Mouse (Mus musculus): ENCODE measurements around the gene Treml4. TPM values are rescaled to one million over a fixed set of nuclear protein-coding genes. Genes with fewer than 3 reads are reported as not detected.

Gene Treml4
- polyA plus RNA-seq, 1 experiment = 0.16 TPM

DNA sequence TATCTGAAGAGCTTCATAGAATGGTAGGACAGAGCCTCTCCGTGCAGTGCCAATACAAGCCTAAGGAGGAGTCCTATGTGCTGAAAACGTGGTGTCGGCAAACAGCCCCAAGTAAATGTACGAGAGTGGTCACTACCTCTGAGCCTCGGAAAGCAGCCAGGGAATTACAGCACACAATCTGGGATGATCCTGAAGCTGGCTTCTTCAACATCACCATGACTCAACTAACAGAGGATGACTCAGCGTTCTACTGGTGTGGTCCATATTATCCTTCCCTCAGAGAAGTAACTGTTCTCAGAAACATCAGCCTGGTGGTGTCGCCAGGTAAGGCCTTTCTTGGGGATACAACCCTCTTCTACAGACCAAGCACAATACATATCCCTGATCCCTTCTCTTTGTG, 567 bp downstream of the Treml4 start:
- Histone ChIP-seq H3K4me3 (ENCODE audit: control insufficient read depth, low read depth, low read length) (no peak overlapping the region), H3K4me1 (ENCODE audit: control insufficient read depth, insufficient read depth, low read length) (no peaks in the 10 kb centered on the region), H3K27ac (ENCODE audit: control insufficient read depth, insufficient read depth, low read depth, low read length) (no peak overlapping the region), H3K27me3 (ENCODE audit: control insufficient read depth, insufficient read depth, low read length) (no peaks in the 10 kb centered on the region), H3K36me3 (ENCODE audit: control insufficient read depth, insufficient read depth, low read length) (no peaks in the 10 kb centered on the region)
- no peak for TF ChIP-seq CTCF (IDR thresholded peaks at IDR 0.05; ENCODE audit: control insufficient read depth, insufficient read depth, insufficient replicate concordance, low read depth, low read length)
- no peak for TF ChIP-seq POLR2A (IDR thresholded peaks at IDR 0.05; ENCODE audit: control insufficient read depth, low read depth, low read length)

- no peak for TF ChIP-seq CTCF (IDR thresholded peaks at IDR 0.05; ENCODE audit: control insufficient read depth, insufficient read depth, insufficient replicate concordance, low read depth, low read length)
- TF ChIP-seq POLR2A (IDR thresholded peaks at IDR 0.05; ENCODE audit: control insufficient read depth, low read depth, low read length) = no peak
- Histone ChIP-seq H3K4me3 (ENCODE audit: control insufficient read depth, low read depth, low read length) (no peak overlapping the region), H3K27ac (ENCODE audit: control insufficient read depth, insufficient read depth, low read depth, low read length) (no peak overlapping the region), H3K27me3 (ENCODE audit: control insufficient read depth, insufficient read depth, low read length) (no peaks in the 10 kb centered on the region), H3K36me3 (ENCODE audit: control insufficient read depth, insufficient read depth, low read length) (no peaks in the 10 kb centered on the region), H3K4me1 (ENCODE audit: control insufficient read depth, insufficient read depth, low read length) (no peaks in the 10 kb centered on the region)
Observed at GRCm38 (mm10) chr17:48266138-48266537, 2.0 kb downstream of the Treml4 start.

- no peaks in the 10 kb centered on the region for H3K4me1 ChIP-seq (ENCODE audit: control insufficient read depth, insufficient read depth, low read length)
- H3K4me3 ChIP-seq (ENCODE audit: control insufficient read depth, low read depth, low read length) = no peak overlapping the region
- TF ChIP-seq CTCF (IDR thresholded peaks at IDR 0.05; ENCODE audit: control insufficient read depth, insufficient read depth, insufficient replicate concordance, low read depth, low read length) (no peak), POLR2A (IDR thresholded peaks at IDR 0.05; ENCODE audit: control insufficient read depth, low read depth, low read length) (no peak)
- H3K36me3 ChIP-seq (ENCODE audit: control insufficient read depth, insufficient read depth, low read length) = no peaks in the 10 kb centered on the region
- no peak overlapping the region for H3K27ac ChIP-seq (ENCODE audit: control insufficient read depth, insufficient read depth, low read depth, low read length)
- no peaks in the 10 kb centered on the region for H3K27me3 ChIP-seq (ENCODE audit: control insufficient read depth, insufficient read depth, low read length)
Observed at GRCm38 (mm10) chr17:48266610-48267304, 2.7 kb downstream of the Treml4 start.

DNA sequence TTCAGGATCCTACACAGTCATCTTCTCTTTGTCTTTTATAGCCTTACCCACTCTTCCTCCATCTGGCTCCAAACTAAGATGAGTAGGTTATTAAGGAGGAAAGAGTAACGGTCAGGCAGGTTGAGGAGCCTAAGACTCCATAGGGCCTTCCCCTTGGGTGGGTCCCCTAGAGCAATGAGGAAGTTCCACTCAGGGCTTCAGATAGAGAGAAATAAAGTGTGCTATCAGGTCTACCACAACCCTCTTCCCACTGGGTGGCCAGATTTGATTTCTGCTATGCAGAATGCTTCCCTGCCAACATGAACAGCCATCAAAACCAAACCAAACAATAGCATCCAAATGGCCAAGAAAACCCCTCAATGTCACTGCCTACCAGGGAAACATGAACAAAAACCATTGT, 3.5 kb downstream of the Treml4 start:
- Histone ChIP-seq H3K4me3 (ENCODE audit: control insufficient read depth, low read depth, low read length) (no peak overlapping the region), H3K4me1 (ENCODE audit: control insufficient read depth, insufficient read depth, low read length) (no peaks in the 10 kb centered on the region), H3K27ac (ENCODE audit: control insufficient read depth, insufficient read depth, low read depth, low read length) (no peak overlapping the region), H3K36me3 (ENCODE audit: control insufficient read depth, insufficient read depth, low read length) (no peaks in the 10 kb centered on the region), H3K27me3 (ENCODE audit: control insufficient read depth, insufficient read depth, low read length) (no peaks in the 10 kb centered on the region)
- TF ChIP-seq CTCF (IDR thresholded peaks at IDR 0.05; ENCODE audit: control insufficient read depth, insufficient read depth, insufficient replicate concordance, low read depth, low read length) (no peak), POLR2A (IDR thresholded peaks at IDR 0.05; ENCODE audit: control insufficient read depth, low read depth, low read length) (no peak)

- TF ChIP-seq POLR2A (IDR thresholded peaks at IDR 0.05; ENCODE audit: control insufficient read depth, low read depth, low read length) = no peak
- no peak for TF ChIP-seq CTCF (IDR thresholded peaks at IDR 0.05; ENCODE audit: control insufficient read depth, insufficient read depth, insufficient replicate concordance, low read depth, low read length)
- Histone ChIP-seq H3K4me3 (ENCODE audit: control insufficient read depth, low read depth, low read length) (no peak overlapping the region), H3K27me3 (ENCODE audit: control insufficient read depth, insufficient read depth, low read length) (no peaks in the 10 kb centered on the region), H3K27ac (ENCODE audit: control insufficient read depth, insufficient read depth, low read depth, low read length) (no peak overlapping the region), H3K36me3 (ENCODE audit: control insufficient read depth, insufficient read depth, low read length) (no peaks in the 10 kb centered on the region), H3K4me1 (ENCODE audit: control insufficient read depth, insufficient read depth, low read length) (no peaks in the 10 kb centered on the region)
Observed at GRCm38 (mm10) chr17:48268276-48268675, 4.2 kb downstream of the Treml4 start.

- Histone ChIP-seq H3K4me1 (ENCODE audit: control insufficient read depth, insufficient read depth, low read length) (no peaks in the 10 kb centered on the region), H3K36me3 (ENCODE audit: control insufficient read depth, insufficient read depth, low read length) (no peaks in the 10 kb centered on the region), H3K27me3 (ENCODE audit: control insufficient read depth, insufficient read depth, low read length) (no peaks in the 10 kb centered on the region), H3K4me3 (ENCODE audit: control insufficient read depth, low read depth, low read length) (no peak overlapping the region), H3K27ac (ENCODE audit: control insufficient read depth, insufficient read depth, low read depth, low read length) (no peak overlapping the region)
- TF ChIP-seq POLR2A (IDR thresholded peaks at IDR 0.05; ENCODE audit: control insufficient read depth, low read depth, low read length) (no peak), CTCF (IDR thresholded peaks at IDR 0.05; ENCODE audit: control insufficient read depth, insufficient read depth, insufficient replicate concordance, low read depth, low read length) (no peak)
Observed at GRCm38 (mm10) chr17:48269833-48270232, 5.7 kb downstream of the Treml4 start.

- TF ChIP-seq CTCF (IDR thresholded peaks at IDR 0.05; ENCODE audit: control insufficient read depth, insufficient read depth, insufficient replicate concordance, low read depth, low read length) (no peak), POLR2A (IDR thresholded peaks at IDR 0.05; ENCODE audit: control insufficient read depth, low read depth, low read length) (no peak)
- Histone ChIP-seq H3K36me3 (ENCODE audit: control insufficient read depth, insufficient read depth, low read length) (no peaks in the 10 kb centered on the region), H3K4me3 (ENCODE audit: control insufficient read depth, low read depth, low read length) (no peak overlapping the region), H3K27me3 (ENCODE audit: control insufficient read depth, insufficient read depth, low read length) (no peaks in the 10 kb centered on the region), H3K27ac (ENCODE audit: control insufficient read depth, insufficient read depth, low read depth, low read length) (no peak overlapping the region), H3K4me1 (ENCODE audit: control insufficient read depth, insufficient read depth, low read length) (no peaks in the 10 kb centered on the region)
Observed at GRCm38 (mm10) chr17:48272158-48272557, 8.1 kb downstream of the Treml4 start.
